Mouse (Mus musculus) heart, postnatal 0 days (tissue): ENCODE measurements around the gene Ewsr1.

Experiments used
- CTCF ChIP-seq: IDR thresholded peaks from 2 replicates; pipeline ENCODE4 v1.5.1; 2016; ENCODE audit warnings: antibody characterized with exemption, control low read depth, low read depth
- EP300 ChIP-seq: IDR thresholded peaks from 2 replicates; pipeline ENCODE4 v1.6.1; 2016; ENCODE audit warnings: antibody characterized with exemption, low read depth

GRCm38 (mm10) chr11:5058783-5059182, 40.3 kb downstream of the Ewsr1 start:
- TF ChIP-seq CTCF (no peak), EP300 (no peak)
